Mouse (Mus musculus): Measurements from ENCODE around the gene Cfap43. TPM values are rescaled to one million over a fixed set of nuclear protein-coding genes. Genes with fewer than 3 reads are reported as not detected.

The Cfap43 gene
- polyA plus RNA-seq, 1 experiment from 2014 or later = 1.7 TPM

DNA sequence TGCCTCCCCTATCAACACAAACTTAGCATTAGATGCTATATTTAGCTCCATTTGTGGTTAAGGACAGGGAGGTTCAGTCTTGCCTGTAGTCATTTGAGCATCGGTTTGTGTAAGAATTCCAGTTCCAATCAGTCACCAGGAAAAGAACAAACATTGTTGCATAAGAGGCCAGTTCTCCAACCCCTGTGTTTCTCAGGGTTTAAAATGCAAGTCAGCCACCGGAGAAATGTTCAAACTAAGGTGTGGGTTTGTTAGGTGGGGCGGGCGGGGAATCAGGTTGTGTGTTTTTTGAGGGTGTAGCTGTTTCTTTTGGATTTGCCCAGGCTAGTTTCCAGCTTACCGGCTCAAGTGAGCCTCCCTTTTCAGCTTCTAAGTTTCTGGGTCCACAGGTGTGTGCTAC lies 84.5 kb downstream of the Cfap43 start:
- WGBS = 92% methylated on average over 5 of the region's 5 CpGs
- H3K36me3 ChIP-seq (ENCODE audit: control insufficient read depth, insufficient read depth, low read length) = no peaks in the 10 kb centered on the region
- H3K9me3 ChIP-seq (replicated peaks; ENCODE audit: control insufficient read depth, low read length, poor library complexity, severe bottlenecking) = no peaks in the 10 kb centered on the region
- no peak for ATAC-seq
- H3K4me1 ChIP-seq (ENCODE audit: control insufficient read depth, insufficient read depth, low read length) = 0 out of 2 replicates have a peak, but pooled peaks cover 5% of the 10 kb centered on the region
- no peak overlapping the region for H3K4me3 ChIP-seq (ENCODE audit: low read depth, low read length)
- H3K4me2 ChIP-seq (ENCODE audit: low read length) = no peak overlapping the region
- H3K27me3 ChIP-seq (ENCODE audit: control insufficient read depth, insufficient read depth, low read depth, low read length) = peaks cover 3% of the 10 kb centered on the region
- no peak overlapping the region for H3K9ac ChIP-seq (ENCODE audit: low read depth, low read length)
- H3K27ac ChIP-seq (ENCODE audit: low read length) = no peak overlapping the region

DNA sequence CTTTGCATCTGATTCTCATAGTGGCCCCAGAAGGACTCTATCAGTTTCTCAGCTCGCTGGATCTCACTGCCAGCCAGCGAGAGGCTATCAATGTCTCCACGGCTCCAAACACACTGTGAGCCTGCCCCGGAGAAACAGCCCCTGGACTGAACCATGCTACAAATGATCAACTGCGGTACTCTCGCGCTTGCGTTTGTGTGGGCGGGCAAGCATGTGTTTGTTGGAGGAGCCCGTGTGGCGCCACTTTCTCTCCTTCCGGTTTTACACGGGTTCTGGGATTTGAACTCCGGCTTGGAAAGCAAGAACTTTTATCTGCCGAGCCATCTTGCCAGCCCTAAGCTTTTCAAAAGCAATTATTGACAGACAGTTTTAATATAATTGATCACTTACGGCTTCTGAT lies 86.8 kb downstream of the Cfap43 start:
- Histone ChIP-seq H3K4me3 (ENCODE audit: low read depth, low read length) (no peak overlapping the region), H3K9me3 (replicated peaks; ENCODE audit: control insufficient read depth, low read length, poor library complexity, severe bottlenecking) (no peaks in the 10 kb centered on the region), H3K27ac (ENCODE audit: low read length) (no peak overlapping the region), H3K27me3 (ENCODE audit: control insufficient read depth, insufficient read depth, low read depth, low read length) (no peaks in the 10 kb centered on the region), H3K4me2 (ENCODE audit: low read length) (no peak overlapping the region), H3K36me3 (ENCODE audit: control insufficient read depth, insufficient read depth, low read length) (no peaks in the 10 kb centered on the region), H3K9ac (ENCODE audit: low read depth, low read length) (no peak overlapping the region), H3K4me1 (ENCODE audit: control insufficient read depth, insufficient read depth, low read length) (0 out of 2 replicates have a peak, but pooled peaks cover 3% of the 10 kb centered on the region)
- no peak for ATAC-seq
- WGBS = 87% methylated on average over 16 of the region's 16 CpGs

DNA sequence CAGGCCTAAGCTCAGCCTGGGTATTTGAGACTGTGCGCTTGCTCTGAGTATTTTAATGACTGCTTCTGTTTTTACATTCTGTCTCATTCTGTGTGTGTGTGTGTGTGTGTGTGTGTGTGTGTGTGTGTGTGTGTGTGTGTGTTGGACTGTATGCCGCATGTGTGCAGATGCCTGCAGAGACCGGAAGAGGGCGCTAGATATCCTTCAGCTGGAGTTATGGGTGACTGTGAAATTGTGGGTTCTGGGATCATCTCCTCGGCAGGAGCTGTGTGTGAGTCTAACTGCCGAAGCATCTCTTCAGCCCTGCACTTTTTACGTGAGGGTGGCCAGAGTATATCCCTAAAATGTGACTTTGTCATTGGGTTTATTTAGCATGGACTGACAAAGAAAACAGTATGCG lies 88.0 kb downstream of the Cfap43 start:
- Histone ChIP-seq H3K4me3 (ENCODE audit: low read depth, low read length) (no peak overlapping the region), H3K9ac (ENCODE audit: low read depth, low read length) (no peak overlapping the region), H3K27me3 (ENCODE audit: control insufficient read depth, insufficient read depth, low read depth, low read length) (no peaks in the 10 kb centered on the region), H3K4me1 (ENCODE audit: control insufficient read depth, insufficient read depth, low read length) (no peaks in the 10 kb centered on the region), H3K4me2 (ENCODE audit: low read length) (no peak overlapping the region), H3K27ac (ENCODE audit: low read length) (no peak overlapping the region), H3K9me3 (replicated peaks; ENCODE audit: control insufficient read depth, low read length, poor library complexity, severe bottlenecking) (no peaks in the 10 kb centered on the region), H3K36me3 (ENCODE audit: control insufficient read depth, insufficient read depth, low read length) (no peaks in the 10 kb centered on the region)
- 97% methylated on average over 8 of the region's 8 CpGs for WGBS
- no peak for ATAC-seq

DNA sequence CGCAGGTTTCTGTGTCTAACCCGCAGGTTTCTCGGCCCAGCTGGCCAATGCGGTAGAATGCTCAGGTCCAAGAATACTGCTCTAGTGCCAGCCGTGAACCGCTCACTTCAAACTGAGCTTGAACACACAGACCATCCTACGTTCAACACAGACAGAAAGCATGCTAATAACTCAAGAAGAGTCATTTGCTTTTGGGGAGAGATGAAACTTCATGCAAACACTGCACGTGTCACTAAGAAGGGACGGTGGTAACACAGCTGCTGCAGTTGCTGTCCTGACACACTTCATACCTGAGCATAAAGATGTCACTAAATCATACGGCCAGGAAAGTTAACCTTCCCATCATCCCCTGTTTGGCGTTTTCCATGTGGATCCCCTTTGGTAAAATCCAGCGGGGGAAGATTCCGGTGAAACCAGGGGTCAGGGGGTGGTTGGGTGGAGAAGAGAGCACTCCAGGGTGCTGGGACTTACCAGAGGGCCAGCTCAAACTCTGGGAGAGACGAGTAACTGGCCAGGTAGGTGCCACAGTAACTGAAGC lies 89.1 kb downstream of the Cfap43 start:
- ATAC-seq = no peak
- WGBS = 89% methylated on average over 14 of the region's 14 CpGs
- Histone ChIP-seq H3K36me3 (ENCODE audit: control insufficient read depth, insufficient read depth, low read length) (no peaks in the 10 kb centered on the region), H3K9ac (ENCODE audit: low read depth, low read length) (no peak overlapping the region), H3K9me3 (replicated peaks; ENCODE audit: control insufficient read depth, low read length, poor library complexity, severe bottlenecking) (no peaks in the 10 kb centered on the region), H3K4me2 (ENCODE audit: low read length) (no peak overlapping the region), H3K27ac (ENCODE audit: low read length) (no peak overlapping the region), H3K27me3 (ENCODE audit: control insufficient read depth, insufficient read depth, low read depth, low read length) (no peaks in the 10 kb centered on the region), H3K4me3 (ENCODE audit: low read depth, low read length) (no peak overlapping the region), H3K4me1 (ENCODE audit: control insufficient read depth, insufficient read depth, low read length) (no peaks in the 10 kb centered on the region)

DNA sequence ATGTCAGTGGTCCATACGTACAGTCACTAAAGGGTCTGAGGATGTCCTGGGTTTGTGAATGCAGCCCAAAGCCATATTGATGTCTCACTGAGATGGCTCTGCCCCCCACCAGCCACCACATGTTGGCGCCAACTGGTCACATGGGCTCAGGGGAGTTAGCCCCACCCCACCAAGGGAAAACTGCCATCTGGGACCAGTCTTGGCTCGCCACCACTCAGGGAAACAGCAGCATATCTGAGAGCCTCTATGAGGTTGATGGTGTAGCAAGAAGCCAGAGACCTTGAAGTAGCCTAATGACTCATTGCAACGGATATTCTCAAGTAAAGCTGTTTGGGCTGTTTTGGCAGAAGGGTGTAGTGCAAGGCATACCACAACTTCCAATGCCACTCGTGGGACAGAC lies 95.1 kb downstream of the Cfap43 start:
- 85% methylated on average over 5 of the region's 5 CpGs for WGBS
- no peak overlapping the region for H3K9ac ChIP-seq (ENCODE audit: low read depth, low read length)
- H3K4me2 ChIP-seq (ENCODE audit: low read length) = no peak overlapping the region
- no peak for ATAC-seq
- no peak overlapping the region for H3K4me3 ChIP-seq (ENCODE audit: low read depth, low read length)
- no peak overlapping the region for H3K27ac ChIP-seq (ENCODE audit: low read length)
- no peaks in the 10 kb centered on the region for H3K9me3 ChIP-seq (replicated peaks; ENCODE audit: control insufficient read depth, low read length, poor library complexity, severe bottlenecking)
- H3K36me3 ChIP-seq (ENCODE audit: control insufficient read depth, insufficient read depth, low read length) = no peaks in the 10 kb centered on the region
- H3K27me3 ChIP-seq (ENCODE audit: control insufficient read depth, insufficient read depth, low read depth, low read length) = no peaks in the 10 kb centered on the region
- H3K4me1 ChIP-seq (ENCODE audit: control insufficient read depth, insufficient read depth, low read length) = peaks cover 3% of the 10 kb centered on the region

DNA sequence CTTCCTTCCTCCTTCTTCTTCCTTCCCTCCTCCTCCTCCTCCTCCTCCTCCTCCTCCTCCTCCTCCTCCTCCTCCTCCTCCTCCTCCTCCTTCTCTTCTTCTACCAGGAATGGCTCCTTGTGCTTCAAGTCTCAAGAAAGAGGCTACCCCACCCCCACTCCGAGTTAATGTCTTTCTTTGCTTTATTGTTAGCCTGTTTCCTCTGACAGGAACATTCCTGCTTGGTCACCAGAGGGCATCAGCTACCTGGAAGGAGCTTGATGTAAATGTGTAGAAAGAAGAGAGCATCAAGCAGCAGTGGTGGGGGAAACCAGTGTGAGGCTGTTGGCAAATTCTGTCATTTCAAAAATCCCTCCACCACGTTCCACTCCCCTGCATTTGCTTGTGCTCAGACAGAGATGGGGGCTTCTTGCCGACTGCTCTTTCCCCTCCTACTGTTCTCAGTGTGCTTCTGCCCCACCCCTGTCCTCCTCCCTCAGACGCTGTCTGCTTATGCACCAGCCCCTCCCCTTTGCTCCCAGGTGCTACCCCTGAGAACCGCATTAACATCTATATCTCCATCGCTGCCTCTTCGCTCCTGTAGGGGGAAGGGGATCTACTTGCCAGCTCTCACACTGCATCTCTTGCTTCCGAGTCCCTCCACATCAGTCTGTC lies 96.8 kb downstream of the Cfap43 start:
- Histone ChIP-seq H3K36me3 (ENCODE audit: control insufficient read depth, insufficient read depth, low read length) (no peaks in the 10 kb centered on the region), H3K27ac (ENCODE audit: low read length) (no peak overlapping the region), H3K9me3 (replicated peaks; ENCODE audit: control insufficient read depth, low read length, poor library complexity, severe bottlenecking) (no peaks in the 10 kb centered on the region), H3K27me3 (ENCODE audit: control insufficient read depth, insufficient read depth, low read depth, low read length) (no peaks in the 10 kb centered on the region), H3K4me2 (ENCODE audit: low read length) (peak overlapping the region; percentile 46), H3K9ac (ENCODE audit: low read depth, low read length) (peak overlapping the region; percentile 52; the same call in 1 of the 2 replicates), H3K4me3 (ENCODE audit: low read depth, low read length) (no peak overlapping the region), H3K4me1 (ENCODE audit: control insufficient read depth, insufficient read depth, low read length) (peaks cover 3% of the 10 kb centered on the region)
- 0 out of 2 replicates have a peak, but pooled peaks have one; percentile 36 for ATAC-seq
- 21% methylated on average over 8 of the region's 8 CpGs for WGBS

DNA sequence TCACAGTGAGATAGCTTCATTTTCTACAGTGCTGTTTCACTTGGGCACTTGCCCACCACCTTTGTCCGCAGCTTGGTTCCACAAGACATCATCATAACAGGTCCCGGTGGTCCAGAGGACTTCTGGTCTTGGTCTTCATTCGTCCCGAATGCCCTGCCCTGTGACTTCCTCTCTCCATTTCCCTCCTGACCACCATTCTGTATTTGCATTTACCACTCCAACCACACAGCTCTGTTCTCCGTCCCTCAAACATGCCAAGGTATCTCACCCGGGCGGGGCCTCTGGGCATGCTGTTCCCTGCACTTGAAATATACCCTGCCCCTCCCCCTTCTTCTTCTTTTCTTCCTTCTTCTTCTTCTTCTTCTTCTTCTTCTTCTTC lies 97.6 kb downstream of the Cfap43 start:
- Histone ChIP-seq H3K36me3 (ENCODE audit: control insufficient read depth, insufficient read depth, low read length) (no peaks in the 10 kb centered on the region), H3K27ac (ENCODE audit: low read length) (no peak overlapping the region), H3K4me2 (ENCODE audit: low read length) (no peak overlapping the region), H3K4me3 (ENCODE audit: low read depth, low read length) (no peak overlapping the region), H3K9me3 (replicated peaks; ENCODE audit: control insufficient read depth, low read length, poor library complexity, severe bottlenecking) (no peaks in the 10 kb centered on the region), H3K4me1 (ENCODE audit: control insufficient read depth, insufficient read depth, low read length) (peaks cover 3% of the 10 kb centered on the region), H3K27me3 (ENCODE audit: control insufficient read depth, insufficient read depth, low read depth, low read length) (no peaks in the 10 kb centered on the region), H3K9ac (ENCODE audit: low read depth, low read length) (no peak overlapping the region)
- 59% methylated on average over 7 of the region's 7 CpGs for WGBS
- ATAC-seq = peak; percentile 39; the same call in 1 of the 2 replicates

DNA sequence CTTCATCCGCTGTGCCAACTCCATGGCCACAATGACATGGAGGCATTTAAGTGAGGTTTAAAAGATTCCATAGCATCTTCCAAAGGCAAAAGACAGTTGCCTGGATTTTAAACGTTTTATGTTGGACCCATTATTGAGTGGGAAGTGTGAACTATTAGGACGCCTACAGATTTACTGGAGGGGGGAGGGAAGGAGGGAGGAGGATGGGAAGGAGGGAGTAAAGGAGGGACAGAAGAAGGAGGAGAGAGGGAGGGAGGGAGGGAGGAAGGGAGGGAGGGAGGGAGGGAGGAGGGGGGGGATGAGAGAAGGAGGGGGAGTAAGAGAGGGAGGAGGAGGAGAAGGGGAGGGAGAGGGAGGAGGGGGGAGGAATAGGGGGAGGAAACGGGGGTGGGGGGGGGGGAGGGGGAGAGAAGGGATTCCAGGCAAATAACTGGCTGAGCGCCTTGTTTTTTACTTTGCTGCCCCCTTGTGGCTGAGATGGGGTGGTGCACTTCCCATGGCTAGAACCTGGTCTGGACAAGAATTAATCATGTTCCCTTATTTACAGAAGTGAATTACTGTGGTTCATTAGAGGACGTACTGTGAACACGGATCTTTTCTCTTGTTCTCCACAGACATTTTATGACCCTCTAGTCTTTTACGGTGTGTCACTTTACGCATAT lies 98.1 kb downstream of the Cfap43 start:
- Histone ChIP-seq H3K9ac (ENCODE audit: low read depth, low read length) (no peak overlapping the region), H3K36me3 (ENCODE audit: control insufficient read depth, insufficient read depth, low read length) (no peaks in the 10 kb centered on the region), H3K9me3 (replicated peaks; ENCODE audit: control insufficient read depth, low read length, poor library complexity, severe bottlenecking) (no peaks in the 10 kb centered on the region), H3K27ac (ENCODE audit: low read length) (no peak overlapping the region), H3K4me2 (ENCODE audit: low read length) (no peak overlapping the region), H3K27me3 (ENCODE audit: control insufficient read depth, insufficient read depth, low read depth, low read length) (no peaks in the 10 kb centered on the region), H3K4me1 (ENCODE audit: control insufficient read depth, insufficient read depth, low read length) (peaks cover 3% of the 10 kb centered on the region), H3K4me3 (ENCODE audit: low read depth, low read length) (no peak overlapping the region)
- WGBS = 22% methylated on average over 8 of the region's 9 CpGs
- peak; percentile 36; the same call in 1 of the 2 replicates for ATAC-seq

DNA sequence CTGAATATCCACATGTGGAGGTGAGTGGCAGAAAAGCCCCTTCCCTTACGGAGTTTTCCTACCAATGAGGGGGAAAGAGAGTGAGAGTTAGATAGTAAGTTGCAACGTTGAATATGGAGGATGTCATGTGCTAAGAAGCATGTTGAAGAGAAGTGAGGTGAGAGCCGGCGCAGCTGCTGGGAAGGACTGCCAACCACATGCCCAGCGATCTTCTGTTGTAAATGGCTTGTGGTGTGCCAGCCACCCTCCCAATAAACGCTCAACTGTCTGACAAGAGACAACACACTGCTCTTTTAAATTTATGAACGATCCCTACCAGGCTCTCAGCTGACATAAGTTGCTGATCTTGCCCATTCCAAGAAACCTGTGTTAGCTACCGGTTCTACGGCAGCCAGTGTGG lies 101.4 kb downstream of the Cfap43 start:
- no peak for ATAC-seq
- Histone ChIP-seq H3K4me3 (ENCODE audit: low read depth, low read length) (no peak overlapping the region), H3K36me3 (ENCODE audit: control insufficient read depth, insufficient read depth, low read length) (no peaks in the 10 kb centered on the region), H3K4me1 (ENCODE audit: control insufficient read depth, insufficient read depth, low read length) (peaks cover 3% of the 10 kb centered on the region), H3K9ac (ENCODE audit: low read depth, low read length) (no peak overlapping the region), H3K27ac (ENCODE audit: low read length) (no peak overlapping the region), H3K27me3 (ENCODE audit: control insufficient read depth, insufficient read depth, low read depth, low read length) (no peaks in the 10 kb centered on the region), H3K4me2 (ENCODE audit: low read length) (no peak overlapping the region), H3K9me3 (replicated peaks; ENCODE audit: control insufficient read depth, low read length, poor library complexity, severe bottlenecking) (no peaks in the 10 kb centered on the region)
- WGBS = 85% methylated on average over 9 of the region's 9 CpGs
